Mouse (Mus musculus) liver, embryonic 14.5 days (tissue): Measurements from ENCODE around the gene Mtus2. TPM values are rescaled to one million over a fixed set of nuclear protein-coding genes. Genes with fewer than 3 reads are reported as not detected.

Experiments used
- ATAC-seq: fragments of 200-750 bp; cut with Nextera tagmentation; 2 replicates; pipeline ENCODE4 v1.8.0; 2017; ENCODE audit warnings: moderate number of reproducible peaks, mild to moderate bottlenecking, moderate library complexity; ENCODE audit not compliant: insufficient read depth
- DNase-seq, 3 experiments: peaks; one replicate each; pipeline ENCODE4 v3.0.0-alpha.2; 2012 to 2013; ENCODE audit warnings: low read depth in 3 of 3, low spot score in 3 of 3
- H3K27ac ChIP-seq: fragments of 300-500 bp; sonication (generic); 2 replicates; pipeline ENCODE4 v1.5.1; 2014; ENCODE audit warnings: moderate library complexity, mild to moderate bottlenecking, control low read depth, inconsistent platforms
- H3K27me3 ChIP-seq: fragments of 300-500 bp; sonication (generic); 2 replicates; pipeline ENCODE4 v1.6.1; 2014; ENCODE audit warnings: mild to moderate bottlenecking, low read length, moderate library complexity; ENCODE audit not compliant: control insufficient read depth, insufficient read depth
- H3K36me3 ChIP-seq: fragments of 300-500 bp; sonication (generic); replicated peaks from 2 replicates; pipeline ENCODE4 v1.6.1; 2014; ENCODE audit warnings: low read depth; ENCODE audit not compliant: control insufficient read depth, insufficient read depth
- H3K4me1 ChIP-seq, 2 experiments: fragments of 200-500 bp in 1 of 2; fragments of 300-500 bp in 1 of 2; sonication (generic) in 1 of 2; replicated peaks; 2 replicates each; pipeline ENCODE4 v1.6.1; 2012 to 2014; ENCODE audit warnings: antibody characterized with exemption in 1 of 2, inconsistent platforms in 1 of 2, low read length in 1 of 2; ENCODE audit not compliant: control insufficient read depth in 2 of 2, insufficient read depth in 2 of 2
- H3K4me2 ChIP-seq: fragments of 300-500 bp; sonication (generic); 2 replicates; pipeline ENCODE4 v1.6.1; 2014; ENCODE audit warnings: low read depth, mild to moderate bottlenecking, control low read depth, moderate library complexity
- H3K4me3 ChIP-seq, 2 experiments: fragments of 200-500 bp in 1 of 2; fragments of 300-500 bp in 1 of 2; sonication (generic) in 1 of 2; 2 replicates each; pipeline ENCODE4 v1.5.1; 2012 to 2014; ENCODE audit warnings: low read depth in 2 of 2, low read length in 2 of 2, mild to moderate bottlenecking in 2 of 2, control low read depth in 1 of 2, inconsistent platforms in 1 of 2, moderate library complexity in 1 of 2; ENCODE audit not compliant: insufficient read depth in 1 of 2
- H3K9ac ChIP-seq: fragments of 300-500 bp; sonication (generic); replicated peaks from 2 replicates; pipeline ENCODE4 v1.6.1; 2014; ENCODE audit warnings: mild to moderate bottlenecking, control low read depth, moderate library complexity
- H3K9me3 ChIP-seq: fragments of 300-500 bp; sonication (generic); 2 replicates; pipeline ENCODE4 v1.6.1; 2016; ENCODE audit warnings: low read length, mixed read lengths; ENCODE audit not compliant: control insufficient read depth
- CTCF ChIP-seq: IDR thresholded peaks from 2 replicates; pipeline ENCODE4 v1.5.1; 2016; ENCODE audit warnings: antibody characterized with exemption, low read depth, control low read depth
- EP300 ChIP-seq: IDR thresholded peaks from 2 replicates; pipeline ENCODE4 v1.6.1; 2016; ENCODE audit warnings: antibody characterized with exemption, low read depth
- WGBS: fragments of 180-500 bp; shearing (Covaris S2); extraction: QIAGEN DNeasy Blood & Tissue Kit; methylation state at CpG from one replicate; pipeline ENCODE4 v1.1.7; 2014; ENCODE audit not compliant: insufficient replicate concordance; 5-methylcytosine and 5-hydroxymethylcytosine counted together
- polyA plus RNA-seq, 2 experiments: library from polyadenylated mRNA; depleted of rRNA in 1 of 2; stranded (reverse) in 1 of 2; unstranded in 1 of 2; fragments of >200 nt; fragmentation: Nextera tagmentation in 1 of 2; extraction: Ambion mirVana in 1 of 2; gene quantifications; 2 replicates each; pipeline versions ENCODE4 v1.2.1 to v1.2.3; 2012 to 2014

Gene Mtus2
- polyA plus RNA-seq, 2 experiments, result 0.48 to 0.80 TPM

GRCm38 (mm10) chr5:147925935-147926604, 31.1 kb upstream of the Mtus2 start:
- Histone ChIP-seq H3K27me3 (no peaks in the 10 kb centered on the region), H3K4me2 (no peak overlapping the region), H3K4me1 (no peaks in the 10 kb centered on the region), H3K36me3 (no peaks in the 10 kb centered on the region), H3K9ac (no peak overlapping the region), H3K9me3 (no peaks in the 10 kb centered on the region), H3K27ac (no peak overlapping the region), H3K4me3 (no peak overlapping the region)
- no peak for TF ChIP-seq EP300
- TF ChIP-seq CTCF, result peak; percentile 83
- ATAC-seq (no peak), DNase-seq (no peak)
- WGBS, result 58% methylated on average over 15 of the region's 15 CpGs

GRCm38 (mm10) chr5:147928668-147929497, 28.2 kb upstream of the Mtus2 start:
- H3K4me3 ChIP-seq, result no peak overlapping the region
- TF ChIP-seq EP300, result no peak
- peak; percentile 61 for TF ChIP-seq CTCF
- no peak for ATAC-seq
- WGBS, result 64% methylated on average over 7 of the region's 7 CpGs
- no peaks in the 10 kb centered on the region for H3K4me1 ChIP-seq
- H3K36me3 ChIP-seq, result no peaks in the 10 kb centered on the region
- H3K9me3 ChIP-seq, result no peaks in the 10 kb centered on the region
- H3K4me2 ChIP-seq, result no peak overlapping the region
- no peak for DNase-seq
- no peaks in the 10 kb centered on the region for H3K27me3 ChIP-seq
- H3K27ac ChIP-seq, result no peak overlapping the region
- H3K9ac ChIP-seq, result no peak overlapping the region

GRCm38 (mm10) chr5:147935096-147935495, 22.0 kb upstream of the Mtus2 start:
- H3K9ac ChIP-seq, result no peak overlapping the region
- no peaks in the 10 kb centered on the region for H3K27me3 ChIP-seq
- no peak overlapping the region for H3K27ac ChIP-seq
- DNase-seq (no peak), ATAC-seq (no peak)
- TF ChIP-seq CTCF (no peak), EP300 (no peak)
- WGBS, result 75% methylated on average over 13 of the region's 13 CpGs
- H3K4me3 ChIP-seq, result no peak overlapping the region
- H3K4me2 ChIP-seq, result no peak overlapping the region
- no peaks in the 10 kb centered on the region for H3K4me1 ChIP-seq
- no peaks in the 10 kb centered on the region for H3K9me3 ChIP-seq
- H3K36me3 ChIP-seq, result no peaks in the 10 kb centered on the region

- Histone ChIP-seq H3K4me1 (no peaks in the 10 kb centered on the region), H3K36me3 (no peaks in the 10 kb centered on the region), H3K4me3 (no peak overlapping the region), H3K27ac (no peak overlapping the region), H3K9ac (no peak overlapping the region), H3K4me2 (no peak overlapping the region), H3K9me3 (no peaks in the 10 kb centered on the region), H3K27me3 (no peaks in the 10 kb centered on the region)
- TF ChIP-seq CTCF (no peak), EP300 (no peak)
- ATAC-seq (no peak), DNase-seq (no peak)
- 53% methylated on average over 5 of the region's 5 CpGs for WGBS
Observed at GRCm38 (mm10) chr5:147939226-147939625, 17.9 kb upstream of the Mtus2 start.

- no peak for ATAC-seq
- no peaks in the 10 kb centered on the region for H3K36me3 ChIP-seq
- no peak overlapping the region for H3K27ac ChIP-seq
- H3K4me1 ChIP-seq, result no peaks in the 10 kb centered on the region
- no peak for DNase-seq
- H3K9ac ChIP-seq, result no peak overlapping the region
- WGBS, result 17% methylated on average over 5 of the region's 5 CpGs
- H3K9me3 ChIP-seq, result no peaks in the 10 kb centered on the region
- H3K4me3 ChIP-seq, result no peak overlapping the region
- H3K4me2 ChIP-seq, result no peak overlapping the region
- no peaks in the 10 kb centered on the region for H3K27me3 ChIP-seq
- TF ChIP-seq CTCF (peak; percentile 50), EP300 (no peak)
Observed at GRCm38 (mm10) chr5:147945000-147945666, 12.0 kb upstream of the Mtus2 start.
